Mouse (Mus musculus) liver, postnatal 0 days (tissue): ENCODE measurements at regions not wholly inside any gene's neighbourhood (a gene's known extent, or its start where the extent isn't known, plus 50 kb on each side); places are given as distances from the start of the nearest gene placed in this dataset.

ENCODE experiments used
- ATAC-seq: fragments of 200-750 bp; cut with Nextera tagmentation; 2 replicates; pipeline ENCODE4 v1.8.0; 2017; ENCODE audit warnings: mild to moderate bottlenecking, moderate library complexity
- DNase-seq: peaks from one replicate; pipeline ENCODE4 v3.0.0-alpha.2; 2016
- H3K27ac ChIP-seq: fragments of 300-500 bp; sonication (generic); 2 replicates; pipeline ENCODE4 v1.5.1; 2014; ENCODE audit warnings: antibody characterized with exemption, moderate library complexity, mild to moderate bottlenecking, low read depth
- H3K27me3 ChIP-seq: fragments of 300-500 bp; sonication (generic); 2 replicates; pipeline ENCODE4 v1.6.1; 2014; ENCODE audit warnings: low read length, control low read depth, mixed read lengths; ENCODE audit not compliant: insufficient read depth
- H3K36me3 ChIP-seq: fragments of 300-500 bp; sonication (generic); replicated peaks from 2 replicates; pipeline ENCODE4 v1.6.1; 2014; ENCODE audit warnings: mild to moderate bottlenecking, control low read depth, low read length, moderate library complexity, mixed read lengths; ENCODE audit not compliant: insufficient read depth
- H3K4me1 ChIP-seq: fragments of 300-500 bp; sonication (generic); 2 replicates; pipeline ENCODE4 v1.6.1; 2014; ENCODE audit warnings: antibody characterized with exemption, mild to moderate bottlenecking, control low read depth; ENCODE audit not compliant: insufficient read depth
- H3K4me2 ChIP-seq: fragments of 300-500 bp; sonication (generic); 2 replicates; pipeline ENCODE4 v1.6.1; 2014; ENCODE audit warnings: low read depth, mild to moderate bottlenecking, low read length, moderate library complexity, mixed read lengths
- H3K4me3 ChIP-seq: fragments of 300-500 bp; sonication (generic); 2 replicates; pipeline ENCODE4 v1.5.1; 2014; ENCODE audit warnings: low read depth, low read length
- H3K9ac ChIP-seq: fragments of 300-500 bp; sonication (generic); replicated peaks from 2 replicates; pipeline ENCODE4 v1.6.1; 2014; ENCODE audit warnings: mild to moderate bottlenecking, moderate library complexity
- H3K9me3 ChIP-seq: fragments of 300-500 bp; sonication (generic); 2 replicates; pipeline ENCODE4 v1.6.1; 2016; ENCODE audit warnings: mild to moderate bottlenecking, control low read depth, low read length, mixed read lengths
- CTCF ChIP-seq: sonication (generic); IDR thresholded peaks from 2 replicates; pipeline ENCODE4 v1.5.1; 2016; ENCODE audit warnings: antibody characterized with exemption, low read depth
- EP300 ChIP-seq: IDR thresholded peaks from 2 replicates; pipeline ENCODE4 v1.6.1; 2016; ENCODE audit warnings: antibody characterized with exemption, low read depth, mild to moderate bottlenecking
- WGBS: fragments of 180-500 bp; shearing (Covaris S2); extraction: QIAGEN DNeasy Blood & Tissue Kit; methylation state at CpG from one replicate; pipeline ENCODE4 v1.1.7; 2014; ENCODE audit not compliant: insufficient replicate concordance; 5-methylcytosine and 5-hydroxymethylcytosine counted together

DNA sequence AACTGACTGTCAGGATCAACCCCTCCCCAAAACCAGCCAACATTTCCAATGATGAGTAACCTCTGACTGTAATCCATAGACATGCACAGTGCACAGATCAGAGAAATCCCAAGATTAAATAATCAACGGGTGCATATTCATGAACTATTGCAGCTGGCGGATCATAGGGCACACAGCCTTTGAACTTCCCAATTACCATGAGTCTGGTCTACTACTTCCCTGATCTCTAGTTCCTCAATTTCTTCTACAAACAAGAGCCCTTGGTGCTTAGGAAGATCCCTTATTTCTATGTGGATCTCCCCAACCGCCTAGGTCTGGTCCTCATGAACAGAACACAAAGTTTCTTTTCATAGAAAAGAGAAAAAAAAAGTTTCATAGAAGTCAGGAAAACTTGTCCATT is 224.0 kb downstream of the Mreg start:
- no peak overlapping the region for H3K27ac ChIP-seq
- no peak overlapping the region for H3K4me3 ChIP-seq
- no peak overlapping the region for H3K4me2 ChIP-seq
- no peaks in the 10 kb centered on the region for H3K9me3 ChIP-seq
- H3K9ac ChIP-seq = no peak overlapping the region
- no peaks in the 10 kb centered on the region for H3K4me1 ChIP-seq
- no peak for ATAC-seq
- WGBS = 72% methylated on average over 3 of the region's 3 CpGs
- H3K36me3 ChIP-seq = no peaks in the 10 kb centered on the region
- no peak for TF ChIP-seq CTCF
- no peak for TF ChIP-seq EP300
- no peaks in the 10 kb centered on the region for H3K27me3 ChIP-seq
- DNase-seq = no peak

DNA sequence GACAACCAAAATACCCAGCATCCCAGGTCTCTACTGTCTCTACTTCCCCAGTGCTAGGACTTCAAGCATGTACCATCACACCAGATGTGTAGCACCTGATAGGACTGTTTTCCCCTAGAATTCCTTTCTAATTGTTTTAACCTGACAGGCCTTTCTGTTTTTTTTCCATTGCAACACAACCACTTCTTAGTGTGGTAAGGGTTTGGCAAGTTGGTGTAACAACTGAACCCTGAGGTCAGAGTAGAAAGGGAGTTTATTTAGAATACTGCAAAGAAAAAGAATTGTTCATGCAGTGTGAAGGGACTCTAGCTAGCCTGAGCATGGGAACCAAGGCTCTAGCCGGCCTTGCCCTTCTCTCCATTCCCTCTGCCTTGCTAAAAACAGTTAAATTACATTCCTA is 226.1 kb downstream of the Mreg start:
- no peak overlapping the region for H3K9ac ChIP-seq
- DNase-seq (no peak), ATAC-seq (no peak)
- WGBS = 69% methylated on average over 1 of the region's 1 CpGs
- no peak overlapping the region for H3K4me2 ChIP-seq
- no peak for TF ChIP-seq EP300
- no peak for TF ChIP-seq CTCF
- no peak overlapping the region for H3K4me3 ChIP-seq
- H3K36me3 ChIP-seq = no peaks in the 10 kb centered on the region
- H3K9me3 ChIP-seq = no peaks in the 10 kb centered on the region
- no peak overlapping the region for H3K27ac ChIP-seq
- H3K27me3 ChIP-seq = no peaks in the 10 kb centered on the region
- H3K4me1 ChIP-seq = no peaks in the 10 kb centered on the region

DNA sequence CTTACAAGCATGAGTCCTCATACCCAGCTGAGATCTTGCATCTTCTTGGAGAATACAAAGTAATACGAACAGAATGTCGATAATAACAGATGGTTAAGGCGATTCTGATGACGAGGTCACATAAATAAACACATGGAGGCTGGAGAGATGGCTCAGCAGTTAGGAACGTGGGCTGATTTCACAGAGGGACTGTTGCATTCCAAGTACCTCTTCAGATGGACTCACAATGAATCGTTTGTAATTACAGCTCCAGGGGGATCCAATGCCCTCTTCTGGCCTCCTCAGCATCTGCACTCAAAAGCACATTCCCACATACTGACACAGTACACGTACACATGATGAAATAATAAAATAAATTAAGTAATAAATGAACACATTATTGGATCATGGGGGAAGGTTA is 228.3 kb downstream of the Mreg start:
- no peak for ATAC-seq
- Histone ChIP-seq H3K27ac (no peak overlapping the region), H3K36me3 (no peaks in the 10 kb centered on the region), H3K4me3 (no peak overlapping the region), H3K4me1 (no peaks in the 10 kb centered on the region), H3K4me2 (no peak overlapping the region), H3K9ac (no peak overlapping the region), H3K27me3 (no peaks in the 10 kb centered on the region), H3K9me3 (no peaks in the 10 kb centered on the region)
- WGBS = 86% methylated on average over 7 of the region's 7 CpGs
- no peak for DNase-seq
- TF ChIP-seq EP300 (no peak), CTCF (0 out of 2 replicates have a peak, but pooled peaks have one; percentile 7)

DNA sequence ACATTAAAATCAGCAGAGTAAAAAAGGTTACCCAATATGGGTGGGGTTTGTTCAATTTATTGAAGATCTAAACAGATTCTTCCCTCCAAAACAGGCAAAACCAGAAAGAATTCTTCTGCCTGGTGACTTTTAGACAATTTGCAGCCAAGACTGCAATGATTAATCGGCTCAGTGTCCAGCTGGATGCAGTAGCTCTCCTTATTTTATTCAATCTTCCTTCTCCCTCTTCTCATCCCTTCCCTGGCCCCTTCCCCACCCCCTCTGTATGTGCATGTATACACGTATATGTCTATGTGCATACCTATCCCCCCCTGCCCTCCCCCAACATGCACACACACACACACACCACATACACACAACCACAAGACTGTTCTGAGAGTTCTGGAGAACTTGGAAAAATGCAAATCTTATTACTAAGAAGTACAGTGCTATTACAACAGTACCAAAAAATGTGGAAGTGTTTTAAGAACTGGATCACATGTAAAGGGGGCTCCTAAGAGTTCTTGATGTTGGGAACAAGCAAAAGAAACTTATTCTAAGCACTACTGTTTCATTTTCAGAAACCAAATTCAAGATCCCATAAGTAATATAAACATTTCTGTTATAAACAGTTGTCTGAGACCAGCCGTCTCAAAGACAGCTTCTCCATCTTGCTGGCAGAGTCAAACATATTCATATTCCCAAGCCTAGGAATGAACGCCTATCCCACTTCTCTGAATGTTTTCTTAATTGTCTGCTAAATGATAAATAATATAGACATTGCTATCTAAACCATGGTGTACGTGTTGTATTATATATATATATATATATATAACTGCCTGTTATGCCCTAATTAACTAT is 229.5 kb downstream of the Mreg start:
- Histone ChIP-seq H3K27me3 (no peaks in the 10 kb centered on the region), H3K9me3 (no peaks in the 10 kb centered on the region), H3K27ac (no peak overlapping the region), H3K4me3 (no peak overlapping the region), H3K4me1 (no peaks in the 10 kb centered on the region), H3K4me2 (no peak overlapping the region), H3K9ac (no peak overlapping the region), H3K36me3 (no peaks in the 10 kb centered on the region)
- no peak for ATAC-seq
- no peak for DNase-seq
- 73% methylated on average over 5 of the region's 5 CpGs for WGBS
- TF ChIP-seq EP300 = no peak
- no peak for TF ChIP-seq CTCF

DNA sequence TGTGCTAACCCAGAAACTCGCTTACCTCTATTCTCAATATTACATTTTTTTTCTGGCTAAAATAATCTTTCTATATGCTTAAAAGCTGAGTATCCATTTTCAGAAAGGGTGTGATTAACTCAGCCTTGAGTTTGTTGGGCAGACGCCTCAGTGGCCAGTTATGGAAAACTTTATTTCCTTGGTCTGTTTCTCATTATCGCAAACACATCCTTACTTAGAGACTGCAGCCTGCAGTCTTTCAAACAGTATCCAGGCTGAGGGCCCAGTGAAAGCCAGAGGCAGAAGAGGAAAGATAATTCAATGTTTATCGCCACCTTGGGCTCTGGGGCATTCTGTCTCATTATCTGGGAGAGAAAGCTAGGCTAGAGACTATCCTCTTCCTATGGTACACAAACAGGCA is 231.5 kb downstream of the Mreg start:
- H3K27me3 ChIP-seq = no peaks in the 10 kb centered on the region
- H3K4me1 ChIP-seq = no peaks in the 10 kb centered on the region
- no peaks in the 10 kb centered on the region for H3K9me3 ChIP-seq
- 78% methylated on average over 4 of the region's 4 CpGs for WGBS
- ATAC-seq = no peak
- TF ChIP-seq EP300 = no peak
- no peak for TF ChIP-seq CTCF
- no peak for DNase-seq
- no peak overlapping the region for H3K27ac ChIP-seq
- H3K4me2 ChIP-seq = no peak overlapping the region
- H3K4me3 ChIP-seq = no peak overlapping the region
- no peak overlapping the region for H3K9ac ChIP-seq
- H3K36me3 ChIP-seq = no peaks in the 10 kb centered on the region

DNA sequence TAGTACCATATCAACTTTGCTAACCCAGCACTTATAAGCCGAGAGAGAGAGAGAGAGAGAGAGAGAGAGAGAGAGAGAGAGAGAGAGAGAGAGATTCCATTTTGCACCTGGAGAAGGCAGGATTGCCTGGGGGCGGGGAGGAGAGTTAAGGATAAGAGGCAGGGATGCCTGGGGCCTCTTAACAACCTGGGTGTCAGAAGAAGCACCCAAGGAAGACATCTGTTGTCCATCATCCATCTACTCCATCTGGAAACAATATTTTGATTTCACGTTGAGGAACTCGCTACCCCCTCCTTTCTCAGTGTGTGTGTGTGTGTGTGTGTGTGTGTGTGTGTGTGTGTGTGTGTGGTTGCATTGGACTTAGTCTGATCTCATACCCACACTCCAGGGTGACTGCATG is 232.8 kb downstream of the Mreg start:
- 84% methylated on average over 4 of the region's 4 CpGs for WGBS
- no peak for TF ChIP-seq EP300
- no peak for TF ChIP-seq CTCF

More for the DNA sequence above, 232.8 kb downstream of the Mreg start:
- no peaks in the 10 kb centered on the region for H3K4me1 ChIP-seq
- H3K4me3 ChIP-seq = no peak overlapping the region
- H3K9me3 ChIP-seq = no peaks in the 10 kb centered on the region
- no peak overlapping the region for H3K9ac ChIP-seq
- no peak for ATAC-seq
- H3K27ac ChIP-seq = no peak overlapping the region
- H3K27me3 ChIP-seq = no peaks in the 10 kb centered on the region
- no peak overlapping the region for H3K4me2 ChIP-seq
- no peak for DNase-seq
- H3K36me3 ChIP-seq = no peaks in the 10 kb centered on the region
